Mouse (Mus musculus) olfactory bulb, adult 2 months (tissue): ENCODE measurements around the gene Hist2h2ab.

Experiments used
- CTCF ChIP-seq: fragments of 200-500 bp; IDR thresholded peaks from 2 replicates; pipeline ENCODE4 v1.5.1; 2012; ENCODE audit warnings: low read depth, mild to moderate bottlenecking, low read length, moderate library complexity; ENCODE audit not compliant: insufficient read depth
- POLR2A ChIP-seq: fragments of 200-500 bp; IDR thresholded peaks from 2 replicates; pipeline ENCODE4 v1.6.1; 2012; ENCODE audit warnings: mild to moderate bottlenecking, low read depth, low read length, moderate library complexity; ENCODE audit not compliant: insufficient read depth

DNA sequence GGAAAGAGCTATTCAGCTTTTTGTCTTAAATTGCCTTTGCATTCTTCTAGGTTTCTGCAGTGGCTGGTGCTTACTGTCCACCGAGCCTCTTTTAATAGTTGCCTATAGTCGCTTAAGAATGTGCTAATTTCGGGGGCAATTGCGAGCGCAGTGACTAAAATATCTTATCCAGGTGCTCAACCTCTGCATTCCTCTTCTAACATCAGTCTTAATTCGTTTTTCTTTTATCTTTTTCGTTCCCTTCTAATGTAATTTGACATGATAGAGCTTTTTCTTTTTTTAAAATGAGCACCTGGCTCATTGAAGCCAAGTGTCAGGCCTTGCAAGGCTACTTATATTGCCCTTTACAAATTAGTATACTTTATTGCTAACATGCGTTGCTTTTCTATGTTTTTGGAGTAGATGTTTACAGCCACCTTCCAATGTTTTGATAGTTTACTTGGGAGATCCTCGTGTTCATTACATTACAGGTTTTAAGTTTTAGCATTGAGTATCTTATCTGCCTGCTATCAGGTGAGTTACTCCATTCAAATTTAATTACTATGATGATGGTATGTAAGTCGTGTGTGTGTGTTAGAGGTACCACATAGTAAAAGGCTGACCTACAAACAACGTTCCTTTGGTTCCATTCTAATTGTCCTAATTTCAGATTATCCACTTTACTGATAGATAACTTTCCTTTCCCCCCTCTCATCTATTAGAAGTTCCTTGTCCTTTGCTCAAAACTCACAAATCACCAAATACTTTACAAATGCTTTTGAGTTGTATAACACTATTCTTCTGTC is 27.9 kb downstream of the Hist2h2ab start:
- TF ChIP-seq CTCF, result no peak
- TF ChIP-seq POLR2A, result no peak
